Mouse (Mus musculus) ES-E14 (cell line): Measurements from ENCODE around the gene Cdr2.

Source experiments
- CHD2 ChIP-seq: IDR thresholded peaks from 2 replicates; pipeline ENCODE4 v1.6.1; 2014; ENCODE audit warnings: mild to moderate bottlenecking, low read depth, low read length, inconsistent platforms
- HCFC1 ChIP-seq: IDR thresholded peaks from 2 replicates; pipeline ENCODE4 v1.6.1; 2012; ENCODE audit warnings: low read length, inconsistent platforms, borderline replicate concordance; ENCODE audit not compliant: insufficient read depth
- ZC3H11A ChIP-seq: IDR thresholded peaks from 2 replicates; pipeline ENCODE4 v1.6.1; 2012; ENCODE audit warnings: low read depth, mild to moderate bottlenecking, inconsistent platforms, low read length, borderline replicate concordance
- ZNF384 ChIP-seq: IDR thresholded peaks from 2 replicates; pipeline ENCODE4 v1.6.1; 2012; ENCODE audit warnings: low read depth, low read length, inconsistent platforms

- TF ChIP-seq ZNF384 (no peak), CHD2 (no peak), HCFC1 (no peak), ZC3H11A (no peak)
These were observed 68.8 kb downstream of the Cdr2 start for GRCm38 (mm10) chr7:120913332-120913731.
